In genomic region chr7:140971479-140972171, GRCm38 (mm10) we compare ENCODE assay signal across 12 mouse cellular contexts. TPM values are rescaled to one million over a fixed set of nuclear protein-coding genes. Genes with fewer than 3 reads are reported as not detected.
DNase-seq lines count a peak whose midpoint lies in the region.
"Had no signal": no experiment of that assay in that cellular context is flagged by ENCODE, and none has a peak within 500 bp of the region (broad histone marks: within the 10 kb centered on the region; RNA-seq: fewer than 3 reads in every experiment).

No protein-coding gene starts in this region.

- H3K9me3 ChIP-seq in heart, embryonic 10.5 days = no peaks in the 10 kb centered on the region

- no peak for DNase-seq in heart, embryonic 10.5 days (ENCODE audit: low spot score)
- peak; percentile 66 for DNase-seq in kidney, postnatal 10 days
- peak; percentile 47 to 70 for DNase-seq in lung, postnatal 4 days
- no peak for DNase-seq in left cerebral cortex, postnatal 4 days
- no peak for DNase-seq in cerebellum, adult 18-20 months
- no peak for DNase-seq in embryo, embryonic 11 days
- DNase-seq: cerebellum, postnatal 25 days had no signal

- H3K36me3 ChIP-seq in heart, embryonic 10.5 days = no peaks in the 10 kb centered on the region

- peaks cover 75% of the 10 kb centered on the region for H3K27me3 ChIP-seq in heart, embryonic 10.5 days (ENCODE audit: insufficient read depth, poor library complexity, severe bottlenecking)

- WGBS in heart, embryonic 10.5 days = 62% methylated on average over 8 of the region's 8 CpGs

- peak overlapping the region; percentile 72 for H3K27ac ChIP-seq in brown adipose tissue, adult 24 weeks (replicated peaks; ENCODE audit: low read depth, low read length)
- H3K27ac ChIP-seq in heart, embryonic 10.5 days = peak overlapping the region; percentile 47; the same call in 1 of the 2 replicates
- H3K27ac ChIP-seq: liver, embryonic 14.5 days had no signal

- peaks cover 10% of the 10 kb centered on the region for H3K4me1 ChIP-seq in brown adipose tissue, adult 24 weeks (ENCODE audit: control insufficient read depth, insufficient read depth, insufficient read length, low read length)
- peaks cover 37% of the 10 kb centered on the region for H3K4me1 ChIP-seq in heart, embryonic 10.5 days

- H3K4me3 ChIP-seq in brown adipose tissue, adult 24 weeks (ENCODE audit: insufficient read depth, low read depth, low read length) = no peak overlapping the region
- no peak overlapping the region for H3K4me3 ChIP-seq in heart, embryonic 10.5 days

- intact Hi-C loops in left cerebral cortex, postnatal 4 days (cut with DNase I) = no loop called here

RNA-seq across cellular contexts. Expression of gene Ifitm1, which starts 4.6 kb away (rescaled TPM):
- polyA plus RNA-seq in brown adipose tissue, adult 24 weeks (2012; ENCODE audit: insufficient read depth, insufficient read length, missing spikeins) = not detected in 2 replicates
- polyA plus RNA-seq in heart, embryonic 10.5 days (2016; fragmentation: Nextera tagmentation; extraction: Ambion mirVana) = 3.6 and 12.5 TPM in 2 replicates
- 1 to 10 TPM; 2.8 to 5.4 TPM for total RNA-seq in left cerebral cortex, postnatal 4 days (2021)

RNA-seq across cellular contexts. Expression of gene Ifitm2, which starts 15.8 kb away (rescaled TPM):
- 194 and 274 TPM in 2 replicates for polyA plus RNA-seq in brown adipose tissue, adult 24 weeks (2012; ENCODE audit: insufficient read depth, insufficient read length, missing spikeins)
- 402 and 508 TPM in 2 replicates for polyA plus RNA-seq in heart, embryonic 10.5 days (2016; fragmentation: Nextera tagmentation; extraction: Ambion mirVana)
- total RNA-seq in left cerebral cortex, postnatal 4 days (2021) = 10 to 100 TPM; 36.6 to 45.9 TPM

RNA-seq across cellular contexts. Expression of gene Gm45717, which starts 15.9 kb away (rescaled TPM):
- not detected in 2 replicates for polyA plus RNA-seq in brown adipose tissue, adult 24 weeks (2012; ENCODE audit: insufficient read depth, insufficient read length, missing spikeins)
- not detected in 2 replicates for polyA plus RNA-seq in heart, embryonic 10.5 days (2016; fragmentation: Nextera tagmentation; extraction: Ambion mirVana)
- not detected for total RNA-seq in left cerebral cortex, postnatal 4 days (2021)
- total RNA-seq: hematopoietic stem cell, adult 5-6 weeks; neutrophil, adult 5-6 weeks had no signal
- polyA plus RNA-seq: liver, embryonic 14.5 days; thymus, postnatal 0 days had no signal

RNA-seq across cellular contexts. Expression of gene Ifitm5, which starts 21.5 kb away (rescaled TPM):
- not detected in 2 replicates for polyA plus RNA-seq in brown adipose tissue, adult 24 weeks (2012; ENCODE audit: insufficient read depth, insufficient read length, missing spikeins)
- 1.8 and 2.3 TPM in 2 replicates for polyA plus RNA-seq in heart, embryonic 10.5 days (2016; fragmentation: Nextera tagmentation; extraction: Ambion mirVana)
- total RNA-seq in left cerebral cortex, postnatal 4 days (2021) = not detected
- total RNA-seq: hematopoietic stem cell, adult 5-6 weeks had no signal

RNA-seq across cellular contexts. Expression of gene Pgghg, which starts 30.4 kb away (rescaled TPM):
- polyA plus RNA-seq in brown adipose tissue, adult 24 weeks (2012; ENCODE audit: insufficient read depth, insufficient read length, missing spikeins) = 7.1 and 8.7 TPM in 2 replicates
- polyA plus RNA-seq in heart, embryonic 10.5 days (2016; fragmentation: Nextera tagmentation; extraction: Ambion mirVana) = 13.7 and 16.1 TPM in 2 replicates
- total RNA-seq in left cerebral cortex, postnatal 4 days (2021) = 1 to 10 TPM; 3.1 to 4.0 TPM

Comparison
In these comparisons a context has a peak if more than half of its experiments do, and no peak if none do; other contexts are left out.
1. DNase-seq: peak in kidney, postnatal 10 days (single experiment) and lung, postnatal 4 days (2 of 2); none in heart, embryonic 10.5 days (single experiment), left cerebral cortex, postnatal 4 days (single experiment), cerebellum, adult 18-20 months (0 of 2) and embryo, embryonic 11 days (single experiment).